Mouse (Mus musculus) lung, adult 10 weeks (tissue): ENCODE data around the gene Cd93. TPM values are rescaled to one million over a fixed set of nuclear protein-coding genes. Genes with fewer than 3 reads are reported as not detected.

ENCODE experiments used
- polyA plus RNA-seq: library from polyadenylated mRNA; stranded (reverse); fragments of 350-450 nt; fragmentation: Illumina TruSeq; extraction: RNeasy Lipid Tissue Mini Kit (QIAGEN cat#74804); gene quantifications from one replicate; pipeline ENCODE4 v1.2.3, GENCODE M21; 2014; ENCODE audit warnings: low read depth, low replicate concordance; ENCODE audit not compliant: insufficient read depth

Cd93 gene
- polyA plus RNA-seq: 43.6 TPM

GRCm38 (mm10) chr2:148443249-148443958 is at the start of gene Cd93:
Gene Cd93, minus strand, starts transcription at chr2:148443563.

GRCm38 (mm10) chr2:148407870-148408760 is 35.2 kb downstream of the Cd93 start, which contains the start of gene Thbd:
Gene Thbd, minus strand, starts transcription at chr2:148408188.

GRCm38 (mm10) chr2:148395131-148396051 is 48.0 kb downstream of the Cd93 start, which contains the start of gene Sstr4:
Gene Sstr4, plus strand, starts transcription at chr2:148395344.

Other genes starting within 250 kb of the Cd93 start
- 0.61 TPM for gene Sstr4, start 48.2 kb downstream of the Cd93 start, polyA plus RNA-seq
- gene Thbd, start 35.4 kb downstream of the Cd93 start, polyA plus RNA-seq: 236 TPM
- 25.8 TPM for gene Nxt1, start 229.0 kb upstream of the Cd93 start, polyA plus RNA-seq
- gene Gzf1, start 237.5 kb upstream of the Cd93 start, polyA plus RNA-seq: 12.4 TPM